Mouse (Mus musculus) brain, embryonic 14.5 days (tissue): Measurements from ENCODE around the gene Vps54.

Experiments
- CTCF ChIP-seq: fragments of 200-500 bp; IDR thresholded peaks from 2 replicates; pipeline ENCODE4 v1.5.1; 2012; ENCODE audit warnings: inconsistent platforms, mild to moderate bottlenecking, moderate library complexity, borderline replicate concordance; ENCODE audit not compliant: insufficient read depth, insufficient read length; ENCODE audit errors: extremely low read depth
- POLR2A ChIP-seq: fragments of 200-500 bp; IDR thresholded peaks from 2 replicates; pipeline ENCODE4 v1.6.1; 2012; ENCODE audit warnings: mild to moderate bottlenecking, inconsistent platforms, borderline replicate concordance; ENCODE audit not compliant: poor library complexity, insufficient read depth, insufficient read length, severe bottlenecking; ENCODE audit errors: extremely low read depth

- no peak for TF ChIP-seq CTCF
- TF ChIP-seq POLR2A, result no peak
Measured at GRCm38 (mm10) chr11:21309516-21309915, 70.4 kb downstream of the Vps54 start.
